Mouse (Mus musculus): ENCODE data around the gene Prdm5. TPM values are rescaled to one million over a fixed set of nuclear protein-coding genes. Genes with fewer than 3 reads are reported as not detected.

Prdm5 gene
- polyA plus RNA-seq, 1 experiment from 2014 or later = 6.6 TPM

DNA sequence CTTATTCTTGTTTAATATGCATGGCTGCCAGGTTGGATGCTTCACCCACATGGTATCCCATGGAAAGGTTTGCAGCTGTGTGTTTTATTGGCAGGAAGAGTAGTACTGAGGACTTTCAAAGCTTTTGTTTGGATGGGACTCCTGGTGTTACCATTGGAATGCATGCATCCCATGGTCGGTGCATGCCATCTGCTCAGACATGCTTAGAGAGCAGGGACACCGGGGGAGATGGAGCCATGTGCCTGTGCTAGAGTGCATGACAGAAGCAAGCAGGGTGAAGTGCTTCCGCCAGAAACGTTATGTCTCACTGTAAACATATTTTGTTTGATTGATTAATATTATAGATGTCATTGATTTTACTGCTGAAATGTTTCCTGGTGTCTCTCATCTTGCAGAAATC, 70.3 kb downstream of the Prdm5 start:
- Histone ChIP-seq H3K9ac (no peak overlapping the region), H3K4me1 (replicated peaks) (peaks cover 9% of the 10 kb centered on the region), H3K36me3 (no peaks in the 10 kb centered on the region), H3K9me3 (no peaks in the 10 kb centered on the region), H3K4me3 (no peak overlapping the region), H3K4me2 (no peak overlapping the region), H3K27me3 (no peaks in the 10 kb centered on the region), H3K27ac (replicated peaks) (no peak overlapping the region)
- peak; percentile 71; the same call in 1 of the 2 replicates for ATAC-seq (ENCODE audit: low read depth)
- 52% methylated on average over 4 of the region's 4 CpGs for WGBS

DNA sequence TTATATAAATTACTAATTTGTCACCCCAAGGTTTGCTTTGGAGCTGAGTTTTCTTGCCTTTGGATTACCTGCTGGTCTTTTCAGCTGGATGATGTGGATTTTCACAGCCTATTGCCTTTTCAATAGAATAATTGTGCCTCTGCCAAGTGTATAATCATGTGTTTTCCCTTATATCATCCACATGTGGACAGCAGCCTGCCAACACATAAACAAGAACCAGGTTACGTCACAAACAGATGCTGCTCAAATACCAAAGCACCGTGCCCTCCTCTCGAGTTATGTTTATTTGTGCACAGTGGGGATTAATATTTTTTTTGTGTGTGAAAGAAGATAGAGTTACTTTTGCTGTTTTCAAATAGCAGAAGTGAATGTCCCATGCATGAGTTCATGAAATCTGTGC, 70.9 kb downstream of the Prdm5 start:
- H3K27me3 ChIP-seq = no peaks in the 10 kb centered on the region
- H3K36me3 ChIP-seq = no peaks in the 10 kb centered on the region
- no peak overlapping the region for H3K4me2 ChIP-seq
- no peak for ATAC-seq (ENCODE audit: low read depth)
- H3K4me3 ChIP-seq = no peak overlapping the region
- WGBS = 54% methylated on average over 3 of the region's 3 CpGs
- no peak overlapping the region for H3K9ac ChIP-seq
- no peaks in the 10 kb centered on the region for H3K9me3 ChIP-seq
- no peak overlapping the region for H3K27ac ChIP-seq (replicated peaks)
- peaks cover 14% of the 10 kb centered on the region for H3K4me1 ChIP-seq (replicated peaks)

DNA sequence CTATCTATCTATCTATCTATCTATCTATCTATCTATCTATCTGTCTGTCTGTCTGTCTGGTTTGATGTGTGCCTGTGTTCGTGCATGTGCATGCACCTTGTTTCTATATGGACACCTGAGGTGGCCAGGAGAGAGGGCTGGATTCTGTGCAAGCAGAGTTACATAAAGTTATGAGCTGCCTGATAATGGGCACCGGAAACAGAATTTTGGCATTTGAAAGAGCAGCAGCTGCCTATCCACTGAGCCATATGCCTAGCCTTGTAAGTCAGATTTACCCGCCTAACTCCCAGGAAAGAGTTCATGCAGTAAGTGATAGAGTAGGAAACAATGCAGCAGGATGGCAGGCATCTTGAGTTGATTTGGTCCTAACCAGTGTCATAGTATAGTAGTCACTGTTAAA, 71.4 kb downstream of the Prdm5 start:
- Histone ChIP-seq H3K9ac (no peak overlapping the region), H3K27me3 (no peaks in the 10 kb centered on the region), H3K4me2 (no peak overlapping the region), H3K4me1 (replicated peaks) (peaks cover 18% of the 10 kb centered on the region), H3K4me3 (no peak overlapping the region), H3K36me3 (no peaks in the 10 kb centered on the region), H3K9me3 (no peaks in the 10 kb centered on the region), H3K27ac (replicated peaks) (no peak overlapping the region)
- ATAC-seq (ENCODE audit: low read depth) = no peak
- 90% methylated on average over 3 of the region's 3 CpGs for WGBS

DNA sequence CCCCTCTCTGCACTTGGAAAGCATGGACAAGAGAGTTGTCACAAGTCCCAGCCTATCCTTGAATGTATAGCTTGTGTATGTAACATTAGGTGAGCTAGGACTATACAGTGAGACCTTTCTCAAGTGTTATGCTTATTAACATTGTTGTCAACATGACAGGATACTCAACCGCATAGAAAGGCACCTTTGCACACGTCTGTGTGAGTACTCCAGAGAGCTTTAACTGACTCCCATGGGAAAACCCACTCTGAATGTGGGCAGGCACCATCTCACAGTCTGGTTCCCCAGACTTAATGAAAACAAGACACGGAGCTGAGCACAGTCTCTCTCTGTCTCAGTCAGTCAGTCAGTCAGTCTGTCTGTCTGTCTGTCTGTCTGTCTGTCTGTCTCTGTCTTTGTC, 75.2 kb downstream of the Prdm5 start:
- no peaks in the 10 kb centered on the region for H3K9me3 ChIP-seq
- H3K4me3 ChIP-seq = no peak overlapping the region
- H3K36me3 ChIP-seq = no peaks in the 10 kb centered on the region
- ATAC-seq (ENCODE audit: low read depth) = no peak
- no peak overlapping the region for H3K4me2 ChIP-seq
- no peaks in the 10 kb centered on the region for H3K27me3 ChIP-seq
- H3K27ac ChIP-seq (replicated peaks) = no peak overlapping the region
- peaks cover 14% of the 10 kb centered on the region for H3K4me1 ChIP-seq (replicated peaks)
- H3K9ac ChIP-seq = no peak overlapping the region
- WGBS = 67% methylated on average over 3 of the region's 3 CpGs

DNA sequence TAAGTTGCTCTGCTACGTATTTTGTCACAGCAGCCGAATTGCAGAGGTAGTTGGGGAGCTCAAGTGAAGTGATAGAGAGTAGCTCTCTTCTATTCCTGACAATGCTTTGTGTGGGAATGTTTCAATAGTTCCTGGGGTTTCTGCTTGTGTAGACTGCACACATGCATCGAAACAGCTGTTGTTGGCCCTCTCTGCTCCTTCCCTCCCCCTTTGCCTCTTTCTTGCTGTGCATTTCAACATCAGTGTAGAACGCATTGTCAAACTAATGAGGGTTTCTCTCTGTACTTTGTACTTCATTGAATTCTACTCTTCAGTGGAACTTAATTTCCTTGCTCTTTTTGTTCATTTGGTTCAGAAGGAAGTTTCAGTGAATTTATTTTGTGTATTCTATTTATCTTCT, 75.8 kb downstream of the Prdm5 start:
- 0 out of 2 replicates have a peak, but pooled peaks cover 11% of the 10 kb centered on the region for H3K4me1 ChIP-seq (replicated peaks)
- no peak for ATAC-seq (ENCODE audit: low read depth)
- no peak overlapping the region; the same call in 1 of the 2 replicates for H3K27ac ChIP-seq (replicated peaks)
- H3K4me3 ChIP-seq = no peak overlapping the region
- no peaks in the 10 kb centered on the region for H3K36me3 ChIP-seq
- H3K27me3 ChIP-seq = no peaks in the 10 kb centered on the region
- H3K9me3 ChIP-seq = no peaks in the 10 kb centered on the region
- 62% methylated on average over 4 of the region's 4 CpGs for WGBS
- no peak overlapping the region for H3K9ac ChIP-seq
- no peak overlapping the region for H3K4me2 ChIP-seq

DNA sequence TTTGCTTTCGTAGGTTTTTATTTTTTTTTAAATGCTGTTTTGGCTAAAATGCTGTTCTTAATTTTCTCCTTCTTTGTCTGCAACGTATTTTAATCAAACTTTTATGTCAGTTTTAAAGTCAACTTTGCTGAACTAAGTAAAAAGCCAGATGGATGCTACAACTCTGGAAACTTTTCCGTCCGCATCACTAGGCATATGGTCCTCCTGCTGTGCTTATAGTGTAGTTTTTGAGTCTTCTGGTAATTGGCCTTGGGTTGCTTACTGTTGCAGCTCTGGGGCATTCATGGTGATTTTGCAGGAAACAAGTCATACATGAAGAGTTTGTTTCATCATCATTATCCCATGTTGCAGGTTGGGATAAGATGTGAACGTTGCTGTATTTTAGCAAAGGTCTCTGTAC, 81.8 kb downstream of the Prdm5 start:
- no peak for ATAC-seq (ENCODE audit: low read depth)
- Histone ChIP-seq H3K27ac (replicated peaks) (no peak overlapping the region), H3K4me2 (no peak overlapping the region), H3K36me3 (no peaks in the 10 kb centered on the region), H3K9me3 (no peaks in the 10 kb centered on the region), H3K9ac (no peak overlapping the region), H3K4me3 (no peak overlapping the region), H3K4me1 (replicated peaks) (no peaks in the 10 kb centered on the region), H3K27me3 (no peaks in the 10 kb centered on the region)
- WGBS = 83% methylated on average over 5 of the region's 5 CpGs

DNA sequence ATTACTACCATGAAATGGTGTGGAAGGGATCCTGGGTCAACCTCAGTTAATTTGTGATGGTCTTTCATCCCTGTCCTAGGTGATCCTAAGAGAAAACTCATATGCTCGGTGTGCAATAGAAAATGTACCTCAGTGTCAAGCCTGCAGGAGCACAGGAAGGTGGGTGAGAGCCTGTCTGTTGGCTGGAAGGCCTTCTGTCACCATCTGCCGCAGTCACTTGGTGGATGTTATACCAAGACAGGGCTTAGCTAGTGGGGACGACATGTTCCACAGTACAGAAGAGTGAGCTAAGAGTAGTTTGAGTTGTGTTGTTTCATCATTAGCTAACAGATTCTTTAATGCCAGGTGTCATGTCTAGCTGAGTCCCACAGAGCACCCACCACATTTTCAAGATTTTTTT, 84.0 kb downstream of the Prdm5 start:
- Histone ChIP-seq H3K4me2 (no peak overlapping the region), H3K27ac (replicated peaks) (no peak overlapping the region), H3K4me3 (no peak overlapping the region), H3K27me3 (no peaks in the 10 kb centered on the region), H3K36me3 (no peaks in the 10 kb centered on the region), H3K9ac (no peak overlapping the region), H3K9me3 (no peaks in the 10 kb centered on the region), H3K4me1 (replicated peaks) (no peaks in the 10 kb centered on the region)
- 94% methylated on average over 3 of the region's 3 CpGs for WGBS
- ATAC-seq (ENCODE audit: low read depth) = no peak

DNA sequence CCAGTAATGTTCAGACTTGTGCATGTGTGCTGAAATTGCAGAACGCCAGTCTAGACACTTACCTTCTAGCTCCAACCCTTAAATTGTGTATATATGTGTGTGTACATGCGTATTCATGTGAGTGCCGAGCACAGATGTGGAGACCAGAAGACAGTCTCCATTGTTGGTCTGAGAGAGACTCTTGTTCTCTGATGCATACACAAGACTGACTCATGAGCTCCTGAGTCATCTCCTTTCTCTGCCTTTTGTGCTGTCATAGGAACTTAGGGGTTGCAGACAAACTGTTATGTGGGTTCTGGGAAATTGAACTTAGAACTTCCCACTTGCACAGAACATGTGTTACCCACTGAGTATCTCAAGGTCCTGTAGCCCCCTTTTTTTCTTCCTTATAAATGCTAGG, 85.4 kb downstream of the Prdm5 start:
- no peak for ATAC-seq (ENCODE audit: low read depth)
- H3K36me3 ChIP-seq = no peaks in the 10 kb centered on the region
- H3K4me2 ChIP-seq = no peak overlapping the region
- H3K27me3 ChIP-seq = no peaks in the 10 kb centered on the region
- WGBS = 92% methylated on average over 3 of the region's 3 CpGs
- H3K9me3 ChIP-seq = no peaks in the 10 kb centered on the region
- no peaks in the 10 kb centered on the region for H3K4me1 ChIP-seq (replicated peaks)
- H3K9ac ChIP-seq = no peak overlapping the region
- H3K4me3 ChIP-seq = no peak overlapping the region
- H3K27ac ChIP-seq (replicated peaks) = no peak overlapping the region

DNA sequence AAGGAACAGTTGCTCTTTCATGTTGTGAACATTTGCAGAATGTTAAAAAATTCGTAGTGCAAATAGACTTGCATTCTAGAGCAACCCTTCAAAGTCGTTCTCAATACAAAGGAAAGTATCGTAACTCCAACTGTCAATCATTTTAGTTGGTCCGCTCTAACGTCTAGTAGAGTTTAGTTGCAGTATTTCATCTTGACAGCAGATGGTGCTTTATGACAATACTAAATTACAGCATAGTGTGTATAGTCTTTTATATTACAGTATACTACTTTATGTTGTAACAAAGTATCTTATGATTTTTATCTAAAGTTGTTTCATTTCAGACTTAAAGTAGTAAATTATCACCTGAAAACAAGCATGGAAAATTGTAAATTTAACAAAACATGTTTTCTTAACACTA, 86.1 kb downstream of the Prdm5 start:
- Histone ChIP-seq H3K4me2 (no peak overlapping the region), H3K9me3 (no peaks in the 10 kb centered on the region), H3K27me3 (no peaks in the 10 kb centered on the region), H3K36me3 (no peaks in the 10 kb centered on the region), H3K4me1 (replicated peaks) (no peaks in the 10 kb centered on the region), H3K9ac (no peak overlapping the region), H3K27ac (replicated peaks) (no peak overlapping the region), H3K4me3 (no peak overlapping the region)
- no peak for ATAC-seq (ENCODE audit: low read depth)
- WGBS = 79% methylated on average over 5 of the region's 5 CpGs

DNA sequence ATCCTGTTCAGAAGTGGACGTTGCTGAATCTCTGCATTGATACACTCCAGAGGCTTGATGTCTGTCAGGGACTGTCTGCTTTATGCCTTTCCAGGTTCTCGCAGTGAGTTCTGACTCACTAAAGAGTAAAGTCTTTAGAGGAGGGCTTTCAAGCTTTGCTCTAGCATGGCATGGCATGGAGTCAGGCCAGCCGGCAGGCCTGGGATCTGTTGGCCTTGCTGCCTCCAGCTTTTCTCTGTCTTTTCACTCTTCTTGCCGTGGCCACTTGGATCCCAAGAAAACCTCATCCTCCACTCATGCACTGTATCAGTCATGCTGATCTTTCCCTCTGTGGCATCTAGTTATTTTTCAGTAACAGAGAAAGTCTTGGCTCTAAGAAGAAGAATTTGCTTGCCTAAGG, 87.1 kb downstream of the Prdm5 start:
- H3K9ac ChIP-seq = no peak overlapping the region
- WGBS = 93% methylated on average over 4 of the region's 4 CpGs
- no peaks in the 10 kb centered on the region for H3K9me3 ChIP-seq
- H3K4me3 ChIP-seq = no peak overlapping the region
- no peak overlapping the region for H3K27ac ChIP-seq (replicated peaks)
- no peaks in the 10 kb centered on the region for H3K36me3 ChIP-seq
- H3K27me3 ChIP-seq = no peaks in the 10 kb centered on the region
- ATAC-seq (ENCODE audit: low read depth) = no peak
- no peak overlapping the region for H3K4me2 ChIP-seq
- H3K4me1 ChIP-seq (replicated peaks) = no peaks in the 10 kb centered on the region

DNA sequence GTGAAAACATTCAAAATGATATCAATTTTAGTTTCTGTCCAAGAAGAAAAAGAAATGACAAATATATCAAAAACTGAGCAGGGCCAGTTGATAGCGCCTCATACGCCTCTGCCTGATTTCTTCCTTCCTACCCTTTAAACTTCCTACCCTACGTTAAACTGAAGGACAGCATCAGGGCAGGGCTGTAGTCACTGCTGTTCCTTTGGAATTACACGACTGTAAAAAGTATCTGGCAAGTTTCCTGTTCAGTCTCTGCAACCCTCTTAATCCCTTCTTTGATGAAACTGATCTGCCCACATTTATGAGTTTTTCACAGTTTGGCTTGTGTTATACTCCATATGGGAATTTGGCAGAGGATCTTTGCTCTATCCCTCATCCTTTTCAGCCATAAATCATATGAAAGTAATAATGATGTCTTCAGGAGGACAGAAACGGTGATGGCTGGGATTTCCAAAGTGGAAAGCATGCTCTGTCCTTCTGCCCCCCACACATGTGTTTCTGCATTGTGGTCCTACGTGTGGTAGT, 93.0 kb downstream of the Prdm5 start:
- WGBS = 85% methylated on average over 6 of the region's 6 CpGs

DNA sequence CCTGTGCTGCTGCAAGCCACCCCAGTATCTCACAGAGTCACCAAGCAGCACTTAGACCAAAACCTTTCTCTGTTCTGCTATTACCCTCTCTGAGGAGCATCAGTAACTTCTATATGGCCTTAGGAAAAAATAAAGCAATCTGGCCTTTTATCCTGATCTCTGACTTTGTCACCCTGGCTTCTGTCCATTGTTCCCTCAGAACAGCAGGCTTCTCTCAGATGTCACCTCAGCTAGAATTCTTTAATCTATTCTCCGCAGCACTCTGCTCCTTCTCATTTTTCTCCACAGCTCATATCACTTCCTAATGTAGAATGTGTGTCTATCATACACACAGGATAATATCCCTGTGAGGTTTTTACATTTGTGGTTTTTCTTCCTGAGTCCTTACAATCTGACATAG, 99.5 kb downstream of the Prdm5 start:
- Histone ChIP-seq H3K27me3 (no peaks in the 10 kb centered on the region), H3K9ac (no peak overlapping the region), H3K4me1 (replicated peaks) (no peaks in the 10 kb centered on the region), H3K36me3 (no peaks in the 10 kb centered on the region), H3K4me3 (no peak overlapping the region), H3K27ac (replicated peaks) (no peak overlapping the region), H3K9me3 (no peaks in the 10 kb centered on the region), H3K4me2 (no peak overlapping the region)
- 95% methylated on average over 1 of the region's 1 CpGs for WGBS
- ATAC-seq (ENCODE audit: low read depth) = no peak

More for the DNA sequence above, 93.0 kb downstream of the Prdm5 start:
- Histone ChIP-seq H3K4me1 (replicated peaks) (no peaks in the 10 kb centered on the region), H3K9me3 (no peaks in the 10 kb centered on the region), H3K9ac (no peak overlapping the region), H3K4me2 (no peak overlapping the region), H3K27ac (replicated peaks) (no peak overlapping the region), H3K4me3 (no peak overlapping the region), H3K36me3 (no peaks in the 10 kb centered on the region), H3K27me3 (no peaks in the 10 kb centered on the region)
- no peak for ATAC-seq (ENCODE audit: low read depth)

DNA sequence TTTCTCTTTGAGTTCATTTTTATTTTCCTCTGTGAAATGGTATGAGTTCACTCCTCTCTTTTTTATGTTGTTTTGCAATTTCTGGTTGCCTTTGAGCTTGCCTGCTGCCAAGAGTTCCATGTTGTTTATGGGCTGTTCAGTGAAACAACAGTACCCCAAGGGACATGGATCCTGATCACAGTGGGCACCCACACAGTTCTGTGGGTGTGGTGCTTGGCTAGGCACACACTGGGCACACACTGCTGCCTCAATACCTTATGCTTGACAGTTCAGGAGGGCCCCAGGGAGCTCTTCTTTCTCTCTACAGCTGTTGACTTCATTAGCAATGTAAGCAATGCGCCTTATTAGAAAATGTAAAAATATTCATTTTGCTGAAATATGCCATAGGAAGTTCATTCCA, 110.0 kb downstream of the Prdm5 start:
- Histone ChIP-seq H3K4me1 (replicated peaks) (0 out of 2 replicates have a peak, but pooled peaks cover 3% of the 10 kb centered on the region), H3K27me3 (no peaks in the 10 kb centered on the region), H3K9ac (no peak overlapping the region), H3K9me3 (no peaks in the 10 kb centered on the region), H3K36me3 (peaks cover 6% of the 10 kb centered on the region; the same call in 1 of the 2 replicates), H3K4me3 (no peak overlapping the region), H3K27ac (replicated peaks) (no peak overlapping the region), H3K4me2 (no peak overlapping the region)
- 84% methylated on average over 1 of the region's 1 CpGs for WGBS
- ATAC-seq (ENCODE audit: low read depth) = no peak
